Mouse (Mus musculus): ENCODE measurements around the gene Slc4a1ap. TPM values are rescaled to one million over a fixed set of nuclear protein-coding genes. Genes with fewer than 3 reads are reported as not detected.

Gene Slc4a1ap
- 100 to 1,000 TPM in 3 of 26 experiments, 10 to 100 TPM in 23; 28.1 to 115 (median 73.0) TPM for total RNA-seq (2018; cell fraction: chromatin; rRNA removed)
- total RNA-seq (2018; cell fraction: cytosol; rRNA removed) = 10 to 100 TPM; 18.8 to 38.6 (median 29.6) TPM
- total RNA-seq (2018; cell fraction: nucleus; rRNA removed) = 10 to 100 TPM; 19.6 to 78.1 (median 37.7) TPM
- polyA plus RNA-seq (2018) = 23.0 to 36.2 TPM (median 27.3 TPM) in 3 replicates

- H3K36me3 ChIP-seq (ENCODE audit: inconsistent target) = peaks cover 29% of the 10 kb centered on the region
- peaks cover 51% of the 10 kb centered on the region for H3K79me2 ChIP-seq (ENCODE audit: inconsistent target)
- peak within 1 kb of the TSS; percentile 88 for H3K4me3 ChIP-seq (ENCODE audit: inconsistent target)
- WGBS (ENCODE audit: missing documents) = 3% methylated on average over 28 of the region's 28 CpGs
- H3K27ac ChIP-seq = peak within 1 kb of the TSS; percentile 77
Observed at GRCm38 (mm10) chr5:31526354-31527116, at the start of gene Slc4a1ap. Gene Slc4a1ap (plus strand): TSS chr5:31526995.

- Histone ChIP-seq H3K4me3 (ENCODE audit: inconsistent target) (no peak overlapping the region), H3K36me3 (ENCODE audit: inconsistent target) (peaks cover 55% of the 10 kb centered on the region), H3K27ac (no peak overlapping the region), H3K79me2 (ENCODE audit: inconsistent target) (no peaks in the 10 kb centered on the region)
- WGBS (ENCODE audit: missing documents) = 94% methylated on average over 4 of the region's 4 CpGs
Observed at GRCm38 (mm10) chr5:31480536-31480935, 46.3 kb upstream of the Slc4a1ap start.

GRCm38 (mm10) chr5:31485440-31485839 lies 41.4 kb upstream of the Slc4a1ap start, which contains the start of gene 4930548H24Rik:
Gene 4930548H24Rik (plus strand): TSS chr5:31485740.
- H3K79me2 ChIP-seq (ENCODE audit: inconsistent target) = no peaks in the 10 kb centered on the region
- WGBS (ENCODE audit: missing documents) = 89% methylated on average over 3 of the region's 3 CpGs
- H3K27ac ChIP-seq = no peak within 1 kb of the TSS
- H3K36me3 ChIP-seq (ENCODE audit: inconsistent target) = peaks cover 9% of the 10 kb centered on the region; the same call in 1 of the 2 replicates
- no peak within 1 kb of the TSS for H3K4me3 ChIP-seq (ENCODE audit: inconsistent target)

- Histone ChIP-seq H3K4me3 (ENCODE audit: inconsistent target) (no peak overlapping the region), H3K36me3 (ENCODE audit: inconsistent target) (no peaks in the 10 kb centered on the region), H3K27ac (no peak overlapping the region), H3K79me2 (ENCODE audit: inconsistent target) (no peaks in the 10 kb centered on the region)
- WGBS (ENCODE audit: missing documents) = 64% methylated on average over 3 of the region's 3 CpGs
Observed at GRCm38 (mm10) chr5:31487889-31488288, 38.9 kb upstream of the Slc4a1ap start.

GRCm38 (mm10) chr5:31489116-31489769 lies 37.6 kb upstream of the Slc4a1ap start:
- Histone ChIP-seq H3K4me3 (ENCODE audit: inconsistent target) (no peak overlapping the region), H3K79me2 (ENCODE audit: inconsistent target) (no peaks in the 10 kb centered on the region), H3K27ac (no peak overlapping the region), H3K36me3 (ENCODE audit: inconsistent target) (no peaks in the 10 kb centered on the region)
- 83% methylated on average over 7 of the region's 7 CpGs for WGBS (ENCODE audit: missing documents)

- Histone ChIP-seq H3K4me3 (ENCODE audit: inconsistent target) (no peak overlapping the region), H3K36me3 (ENCODE audit: inconsistent target) (peaks cover 7% of the 10 kb centered on the region; the same call in 1 of the 2 replicates), H3K27ac (no peak overlapping the region), H3K79me2 (ENCODE audit: inconsistent target) (peaks cover 16% of the 10 kb centered on the region; the same call in 1 of the 2 replicates)
- 75% methylated on average over 1 of the region's 1 CpGs for WGBS (ENCODE audit: missing documents)
Observed at GRCm38 (mm10) chr5:31492031-31492430, 34.8 kb upstream of the Slc4a1ap start.

- Histone ChIP-seq H3K36me3 (ENCODE audit: inconsistent target) (peaks cover 18% of the 10 kb centered on the region), H3K4me3 (ENCODE audit: inconsistent target) (peak within 1 kb of the TSS; percentile 94), H3K27ac (peak within 1 kb of the TSS; percentile 24), H3K79me2 (ENCODE audit: inconsistent target) (peaks cover 16% of the 10 kb centered on the region; the same call in 1 of the 2 replicates)
- under 1% methylated on average over 48 of the region's 49 CpGs for WGBS (ENCODE audit: missing documents)
Observed at GRCm38 (mm10) chr5:31494513-31495297, 32.1 kb upstream of the Slc4a1ap start, which contains the start of gene Gpn1. Gene Gpn1 (plus strand): TSS chr5:31494741.

GRCm38 (mm10) chr5:31504843-31505242 lies 22.0 kb upstream of the Slc4a1ap start:
- H3K4me3 ChIP-seq (ENCODE audit: inconsistent target) = no peak overlapping the region
- no peak overlapping the region for H3K27ac ChIP-seq
- 97% methylated on average over 10 of the region's 10 CpGs for WGBS (ENCODE audit: missing documents)
- no peaks in the 10 kb centered on the region for H3K79me2 ChIP-seq (ENCODE audit: inconsistent target)
- H3K36me3 ChIP-seq (ENCODE audit: inconsistent target) = peaks cover 53% of the 10 kb centered on the region; the same call in 1 of the 2 replicates

- 0% methylated on average over 1 of the region's 1 CpGs for WGBS (ENCODE audit: missing documents)
- no peaks in the 10 kb centered on the region for H3K79me2 ChIP-seq (ENCODE audit: inconsistent target)
- H3K4me3 ChIP-seq (ENCODE audit: inconsistent target) = no peak overlapping the region
- H3K36me3 ChIP-seq (ENCODE audit: inconsistent target) = peaks cover 53% of the 10 kb centered on the region
- H3K27ac ChIP-seq = no peak overlapping the region
Observed at GRCm38 (mm10) chr5:31512481-31512880, 14.3 kb upstream of the Slc4a1ap start.

GRCm38 (mm10) chr5:31520556-31520955 lies 6.2 kb upstream of the Slc4a1ap start:
- WGBS (ENCODE audit: missing documents) = 92% methylated on average over 6 of the region's 6 CpGs
- Histone ChIP-seq H3K36me3 (ENCODE audit: inconsistent target) (peaks cover 71% of the 10 kb centered on the region), H3K79me2 (ENCODE audit: inconsistent target) (peaks cover 18% of the 10 kb centered on the region), H3K27ac (no peak overlapping the region), H3K4me3 (ENCODE audit: inconsistent target) (no peak overlapping the region)

- Histone ChIP-seq H3K36me3 (ENCODE audit: inconsistent target) (peaks cover 31% of the 10 kb centered on the region), H3K79me2 (ENCODE audit: inconsistent target) (peaks cover 51% of the 10 kb centered on the region), H3K4me3 (ENCODE audit: inconsistent target) (peak overlapping the region; percentile 88), H3K27ac (peak overlapping the region; percentile 77)
- 5% methylated on average over 40 of the region's 40 CpGs for WGBS (ENCODE audit: missing documents)
Observed at GRCm38 (mm10) chr5:31527117-31527680, 404 bp downstream of the Slc4a1ap start.

GRCm38 (mm10) chr5:31527707-31528106 lies 912 bp downstream of the Slc4a1ap start, which contains the start of gene Supt7l:
Gene Supt7l (minus strand): TSS chr5:31527807.
- H3K36me3 ChIP-seq (ENCODE audit: inconsistent target) = peaks cover 31% of the 10 kb centered on the region
- H3K4me3 ChIP-seq (ENCODE audit: inconsistent target) = peak within 1 kb of the TSS; percentile 88
- 88% methylated on average over 9 of the region's 11 CpGs for WGBS (ENCODE audit: missing documents)
- peaks cover 51% of the 10 kb centered on the region for H3K79me2 ChIP-seq (ENCODE audit: inconsistent target)
- H3K27ac ChIP-seq = peak within 1 kb of the TSS; percentile 77

GRCm38 (mm10) chr5:31528560-31528959 lies 1.8 kb downstream of the Slc4a1ap start:
- no peak overlapping the region for H3K27ac ChIP-seq
- H3K79me2 ChIP-seq (ENCODE audit: inconsistent target) = peaks cover 51% of the 10 kb centered on the region
- peaks cover 33% of the 10 kb centered on the region for H3K36me3 ChIP-seq (ENCODE audit: inconsistent target)
- WGBS (ENCODE audit: missing documents) = 30% methylated on average over 2 of the region's 2 CpGs
- H3K4me3 ChIP-seq (ENCODE audit: inconsistent target) = no peak overlapping the region

- Histone ChIP-seq H3K4me3 (ENCODE audit: inconsistent target) (no peak overlapping the region), H3K27ac (no peak overlapping the region), H3K36me3 (ENCODE audit: inconsistent target) (peaks cover 79% of the 10 kb centered on the region), H3K79me2 (ENCODE audit: inconsistent target) (no peaks in the 10 kb centered on the region)
- 94% methylated on average over 2 of the region's 2 CpGs for WGBS (ENCODE audit: missing documents)
Observed at GRCm38 (mm10) chr5:31535228-31535627, 8.4 kb downstream of the Slc4a1ap start.
